Comparison of ENCODE assay signal across 9 mouse cellular contexts in the genomic region with DNA sequence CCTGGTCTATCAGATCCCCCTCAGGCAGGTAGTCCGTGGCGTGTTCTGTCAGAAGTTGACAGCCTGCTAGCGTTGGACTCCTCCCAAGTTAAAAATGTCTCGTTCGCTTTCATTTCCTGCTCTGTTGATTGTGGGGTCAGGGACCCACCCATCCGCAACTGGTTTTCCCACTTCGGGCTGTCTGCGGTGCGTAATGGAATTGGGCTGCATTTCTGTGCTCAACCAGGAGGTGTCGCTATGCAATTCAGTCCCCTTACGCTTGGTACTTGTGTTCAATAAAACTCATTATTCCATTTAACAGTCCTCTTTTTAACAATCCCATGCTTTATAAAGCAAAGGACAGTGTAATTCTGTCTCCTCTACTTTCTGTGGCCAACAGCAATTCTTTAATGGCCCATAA. TPM values are rescaled to one million over a fixed set of nuclear protein-coding genes. Genes with fewer than 3 reads are reported as not detected.
DNase-seq lines count a peak whose midpoint lies in the region; ATAC-seq and TF ChIP-seq lines count a peak whose summit lies in the region.
"Had no signal": no experiment of that assay in that cellular context is flagged by ENCODE, and none has a peak within 500 bp of the region (broad histone marks: within the 10 kb centered on the region; RNA-seq: fewer than 3 reads in every experiment).

No protein-coding gene starts in this region.

- H3K27ac ChIP-seq in liver, postnatal 0 days (ENCODE audit: low read depth), result no peak overlapping the region
- H3K27ac ChIP-seq in liver, embryonic 11.5 days (ENCODE audit: low read depth, low read length), result no peak overlapping the region
- H3K27ac ChIP-seq in embryonic facial prominence, embryonic 13.5 days, result 0 out of 2 replicates have a peak overlapping the region, but pooled peaks have one; percentile 12
- H3K27ac ChIP-seq: neural tube, embryonic 13.5 days had no signal

- 0 out of 2 replicates have a peak, but pooled peaks cover 6% of the 10 kb centered on the region for H3K27me3 ChIP-seq in liver, postnatal 0 days (ENCODE audit: insufficient read depth, low read length)
- H3K27me3 ChIP-seq in liver, embryonic 11.5 days (replicated peaks; ENCODE audit: control insufficient read depth, insufficient read depth, low read length), result peaks cover 24% of the 10 kb centered on the region
- H3K27me3 ChIP-seq in embryonic facial prominence, embryonic 13.5 days, result no peaks in the 10 kb centered on the region

- no peaks in the 10 kb centered on the region for H3K36me3 ChIP-seq in liver, postnatal 0 days (replicated peaks; ENCODE audit: insufficient read depth, low read length)
- no peaks in the 10 kb centered on the region for H3K36me3 ChIP-seq in liver, embryonic 11.5 days (ENCODE audit: control insufficient read depth, insufficient read depth, low read length)
- no peaks in the 10 kb centered on the region for H3K36me3 ChIP-seq in embryonic facial prominence, embryonic 13.5 days
- H3K36me3 ChIP-seq: neural tube, embryonic 13.5 days had no signal

- WGBS in liver, postnatal 0 days (ENCODE audit: insufficient replicate concordance), result 46% methylated on average over 11 of the region's 11 CpGs
- 31% methylated on average over 11 of the region's 11 CpGs for whole genome bisulfite sequencing in liver, embryonic 11.5 days
- 47% methylated on average over 11 of the region's 11 CpGs for WGBS in embryonic facial prominence, embryonic 13.5 days

- peak; percentile 54 for TF ChIP-seq CTCF in liver, postnatal 0 days (IDR thresholded peaks at IDR 0.05; ENCODE audit: low read depth)

- H3K4me3 ChIP-seq in liver, postnatal 0 days (ENCODE audit: low read depth, low read length), result no peak overlapping the region
- no peak overlapping the region for H3K4me3 ChIP-seq in liver, embryonic 11.5 days (ENCODE audit: low read depth, low read length)
- no peak overlapping the region for H3K4me3 ChIP-seq in embryonic facial prominence, embryonic 13.5 days
- H3K4me3 ChIP-seq: neural tube, embryonic 13.5 days had no signal

- peak; percentile 76 for DNase-seq in CD4-positive, CD25-positive, alpha-beta regulatory T cell, adult 2 months (ENCODE audit: low read depth, low spot score)
- DNase-seq in liver, postnatal 0 days, result no peak
- DNase-seq in liver, embryonic 11.5 days (ENCODE audit: low spot score), result no peak
- peak; percentile 73 for DNase-seq in lung, postnatal 36 days
- no peak for DNase-seq in Muller cell, postnatal 12 days (ENCODE audit: inconsistent ontology term)
- DNase-seq in testis, postnatal 10 days (ENCODE audit: low spot score), result no peak

- H3K4me1 ChIP-seq in liver, postnatal 0 days (ENCODE audit: insufficient read depth), result peaks cover 3% of the 10 kb centered on the region; the same call in 1 of the 2 replicates
- H3K4me1 ChIP-seq in liver, embryonic 11.5 days (replicated peaks; ENCODE audit: control insufficient read depth, insufficient read depth, low read length), result no peaks in the 10 kb centered on the region
- peaks cover 68% of the 10 kb centered on the region for H3K4me1 ChIP-seq in embryonic facial prominence, embryonic 13.5 days

- no peak for TF ChIP-seq EP300 in liver, postnatal 0 days (IDR thresholded peaks at IDR 0.05; ENCODE audit: low read depth)

- no peak for ATAC-seq in CD4-positive, CD25-positive, alpha-beta regulatory T cell, adult 4 months
- no peak for ATAC-seq in liver, postnatal 0 days
- ATAC-seq in liver, embryonic 11.5 days (replicated peaks; ENCODE audit: low FRiP score), result no peak
- ATAC-seq in embryonic facial prominence, embryonic 13.5 days (ENCODE audit: insufficient number of reproducible peaks, insufficient read depth, low FRiP score, low TSS enrichment, low read depth), result no peak

- no peaks in the 10 kb centered on the region for H3K9me3 ChIP-seq in liver, postnatal 0 days (ENCODE audit: low read length)
- H3K9me3 ChIP-seq in liver, embryonic 11.5 days (ENCODE audit: control insufficient read depth, low read length), result no peaks in the 10 kb centered on the region
- no peaks in the 10 kb centered on the region for H3K9me3 ChIP-seq in embryonic facial prominence, embryonic 13.5 days
- H3K9me3 ChIP-seq: neural tube, embryonic 13.5 days had no signal

- no peak overlapping the region for H3K4me2 ChIP-seq in liver, postnatal 0 days (ENCODE audit: low read depth, low read length)
- no peak overlapping the region for H3K4me2 ChIP-seq in liver, embryonic 11.5 days
- no peak overlapping the region for H3K4me2 ChIP-seq in embryonic facial prominence, embryonic 13.5 days
- H3K4me2 ChIP-seq: neural tube, embryonic 13.5 days had no signal

- no peak overlapping the region for H3K9ac ChIP-seq in liver, postnatal 0 days (replicated peaks)
- no peak overlapping the region for H3K9ac ChIP-seq in liver, embryonic 11.5 days (ENCODE audit: low read depth, low read length)
- H3K9ac ChIP-seq in embryonic facial prominence, embryonic 13.5 days, result no peak overlapping the region
- H3K9ac ChIP-seq: neural tube, embryonic 13.5 days had no signal

RNA-seq across cellular contexts. Expression of a gene that starts 31.0 kb away (rescaled TPM):
- 10 to 100 TPM in 1 of 2 experiments, 1 to 10 TPM in 1; 4.4 to 10.5 TPM for polyA plus RNA-seq in CD4-positive, CD25-positive, alpha-beta regulatory T cell, adult 4 months (2017; shearing (Covaris generic))
- polyA plus RNA-seq in liver, postnatal 0 days (2015; fragmentation: Nextera tagmentation; extraction: Ambion mirVana), result 0.47 and 0.63 TPM in 2 replicates
- polyA plus RNA-seq in liver, embryonic 11.5 days (2014; fragmentation: Nextera tagmentation; extraction: Ambion mirVana), result 1.7 and 2.3 TPM in 2 replicates
- polyA plus RNA-seq in embryonic facial prominence, embryonic 13.5 days (2015; fragmentation: Nextera tagmentation; extraction: Ambion mirVana), result 17.4 and 25.1 TPM in 2 replicates

Comparison
In these comparisons a context has a peak if more than half of its experiments do, and no peak if none do; other contexts are left out.
1. DNase-seq: peak in CD4-positive, CD25-positive, alpha-beta regulatory T cell, adult 2 months (single experiment) and lung, postnatal 36 days (single experiment); none in liver, postnatal 0 days (single experiment), liver, embryonic 11.5 days (single experiment), Muller cell, postnatal 12 days (single experiment) and testis, postnatal 10 days (single experiment).